Mouse (Mus musculus) lung, embryonic 14.5 days (tissue): Measurements from ENCODE around the gene Sbf2. TPM values are rescaled to one million over a fixed set of nuclear protein-coding genes. Genes with fewer than 3 reads are reported as not detected.
"Not testable (repeated sequence)": the region's sequence is repeated elsewhere in the genome, so short reads cannot be mapped to it uniquely, and the experiment has no call there.

Experiments
- ATAC-seq: fragments of 200-750 bp; cut with Nextera tagmentation; 2 replicates; pipeline ENCODE4 v1.8.0; 2017; ENCODE audit warnings: mild to moderate bottlenecking, moderate TSS enrichment, moderate library complexity; ENCODE audit not compliant: insufficient read depth
- DNase-seq: peaks from one replicate; pipeline ENCODE4 v3.0.0-alpha.2; 2015
- H3K27ac ChIP-seq: fragments of 300-500 bp; sonication (generic); 2 replicates; pipeline ENCODE4 v1.5.1; 2014; ENCODE audit warnings: low read depth, mild to moderate bottlenecking, moderate library complexity
- H3K27me3 ChIP-seq: fragments of 300-500 bp; sonication (generic); 2 replicates; pipeline ENCODE4 v1.6.1; 2014; ENCODE audit warnings: low read length, control low read depth; ENCODE audit not compliant: insufficient read depth
- H3K36me3 ChIP-seq: fragments of 300-500 bp; sonication (generic); 2 replicates; pipeline ENCODE4 v1.6.1; 2014; ENCODE audit warnings: control low read depth; ENCODE audit not compliant: insufficient read depth
- H3K4me1 ChIP-seq: fragments of 300-500 bp; sonication (generic); 2 replicates; pipeline ENCODE4 v1.6.1; 2014; ENCODE audit warnings: antibody characterized with exemption, control low read depth; ENCODE audit not compliant: insufficient read depth
- H3K4me2 ChIP-seq: fragments of 300-500 bp; sonication (generic); 2 replicates; pipeline ENCODE4 v1.6.1; 2014; ENCODE audit warnings: mild to moderate bottlenecking
- H3K4me3 ChIP-seq: fragments of 300-500 bp; sonication (generic); 2 replicates; pipeline ENCODE4 v1.5.1; 2014; ENCODE audit warnings: low read depth, low read length
- H3K9ac ChIP-seq: fragments of 300-500 bp; sonication (generic); 2 replicates; pipeline ENCODE4 v1.6.1; 2014
- H3K9me3 ChIP-seq: fragments of 300-500 bp; sonication (generic); 2 replicates; pipeline ENCODE4 v1.6.1; 2016; ENCODE audit warnings: low read depth, low read length, control low read depth
- CTCF ChIP-seq: IDR thresholded peaks from 2 replicates; pipeline ENCODE4 v1.5.1; 2016; ENCODE audit warnings: antibody characterized with exemption, low read depth
- WGBS: fragments of 180-500 bp; shearing (Covaris S2); extraction: QIAGEN DNeasy Blood & Tissue Kit; methylation state at CpG from one replicate; pipeline ENCODE4 v1.1.7; 2014; 5-methylcytosine and 5-hydroxymethylcytosine counted together
- polyA plus RNA-seq: library from polyadenylated mRNA; unstranded; fragments of >200 nt; fragmentation: Nextera tagmentation; extraction: Ambion mirVana; gene quantifications from 2 replicates; pipeline ENCODE4 v1.2.1, GENCODE M21; 2014

Gene Sbf2
- polyA plus RNA-seq, 1 experiment from 2014 or later = 45.4 TPM

GRCm38 (mm10) chr7:110605476-110605875, 9.2 kb downstream of the Sbf2 start:
- Histone ChIP-seq H3K4me2 (no peak overlapping the region), H3K27ac (no peak overlapping the region), H3K4me3 (no peak overlapping the region), H3K27me3 (no peaks in the 10 kb centered on the region), H3K9ac (no peak overlapping the region), H3K9me3 (no peaks in the 10 kb centered on the region), H3K4me1 (no peaks in the 10 kb centered on the region), H3K36me3 (no peaks in the 10 kb centered on the region)
- DNase-seq = no peak
- TF ChIP-seq CTCF = no peak
- ATAC-seq = no peak
- WGBS = 79% methylated on average over 4 of the region's 4 CpGs

DNA sequence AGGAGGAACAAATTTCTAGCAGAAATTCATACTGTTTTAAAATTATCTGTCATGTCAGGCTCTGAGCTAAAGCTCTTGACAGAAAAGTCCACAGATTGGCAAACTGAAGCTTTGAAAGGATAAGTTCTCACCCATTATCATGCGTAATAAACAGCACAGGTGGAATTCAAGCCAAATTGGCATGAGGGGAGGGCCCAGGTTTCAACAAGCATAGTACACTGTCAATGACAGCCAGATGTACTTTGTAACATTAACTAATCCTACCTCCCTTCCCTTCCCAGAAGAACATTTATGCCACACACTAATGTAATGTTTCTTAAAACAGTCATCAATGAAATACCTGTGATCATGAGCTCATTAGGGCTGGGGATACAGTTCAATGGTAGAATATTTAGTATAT, 17.6 kb downstream of the Sbf2 start:
- no peaks in the 10 kb centered on the region for H3K36me3 ChIP-seq
- no peak overlapping the region for H3K4me2 ChIP-seq
- no peak for DNase-seq
- no peak overlapping the region for H3K4me3 ChIP-seq
- H3K27ac ChIP-seq = no peak overlapping the region
- no peaks in the 10 kb centered on the region for H3K27me3 ChIP-seq
- no peaks in the 10 kb centered on the region for H3K4me1 ChIP-seq
- no peak overlapping the region for H3K9ac ChIP-seq
- TF ChIP-seq CTCF = no peak
- H3K9me3 ChIP-seq = no peaks in the 10 kb centered on the region
- no peak for ATAC-seq
- 89% methylated on average over 1 of the region's 1 CpGs for WGBS

- not testable (repeated sequence) for H3K4me2 ChIP-seq, H3K4me1 ChIP-seq, DNase-seq, H3K27me3 ChIP-seq, H3K36me3 ChIP-seq, H3K9ac ChIP-seq, H3K9me3 ChIP-seq, H3K4me3 ChIP-seq, ATAC-seq, H3K27ac ChIP-seq
- WGBS = 93% methylated on average over 3 of the region's 3 CpGs
These were observed 20.7 kb downstream of the Sbf2 start for GRCm38 (mm10) chr7:110593991-110594390.

- H3K4me1 ChIP-seq = no peaks in the 10 kb centered on the region
- H3K9me3 ChIP-seq = no peaks in the 10 kb centered on the region
- H3K27me3 ChIP-seq = no peaks in the 10 kb centered on the region
- no peak overlapping the region for H3K4me2 ChIP-seq
- H3K36me3 ChIP-seq = no peaks in the 10 kb centered on the region
- H3K4me3 ChIP-seq = no peak overlapping the region
- TF ChIP-seq CTCF = no peak
- no peak overlapping the region for H3K27ac ChIP-seq
- 96% methylated on average over 1 of the region's 1 CpGs for WGBS
- ATAC-seq (no peak), DNase-seq (no peak)
- H3K9ac ChIP-seq = no peak overlapping the region
These were observed 27.0 kb downstream of the Sbf2 start for GRCm38 (mm10) chr7:110587721-110588120.

DNA sequence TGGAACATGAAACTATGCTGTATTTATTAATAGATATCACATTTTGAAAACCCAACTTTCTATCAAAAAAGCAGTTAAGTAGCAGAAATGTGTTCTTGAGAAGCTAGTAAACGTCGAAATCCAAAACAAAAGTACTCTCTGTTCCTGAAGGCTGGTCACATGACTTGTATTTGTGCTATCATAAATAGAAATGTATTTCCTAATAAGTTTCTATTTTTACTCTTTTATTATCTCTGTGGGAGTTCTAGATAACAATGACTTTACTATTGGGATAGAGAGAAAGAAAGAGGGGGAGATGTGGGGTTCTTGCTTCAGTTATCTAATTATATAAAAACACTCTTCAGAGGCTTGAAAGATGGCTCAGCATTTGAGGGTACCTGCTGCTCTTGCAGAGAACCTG, 29.5 kb downstream of the Sbf2 start:
- WGBS = 77% methylated on average over 2 of the region's 2 CpGs
- H3K9ac ChIP-seq = no peak overlapping the region
- H3K4me1 ChIP-seq = no peaks in the 10 kb centered on the region
- H3K4me3 ChIP-seq = no peak overlapping the region
- no peaks in the 10 kb centered on the region for H3K36me3 ChIP-seq
- no peaks in the 10 kb centered on the region for H3K27me3 ChIP-seq
- ATAC-seq = no peak
- no peak overlapping the region for H3K27ac ChIP-seq
- no peak for TF ChIP-seq CTCF
- DNase-seq = no peak
- no peak overlapping the region for H3K4me2 ChIP-seq
- H3K9me3 ChIP-seq = no peaks in the 10 kb centered on the region

DNA sequence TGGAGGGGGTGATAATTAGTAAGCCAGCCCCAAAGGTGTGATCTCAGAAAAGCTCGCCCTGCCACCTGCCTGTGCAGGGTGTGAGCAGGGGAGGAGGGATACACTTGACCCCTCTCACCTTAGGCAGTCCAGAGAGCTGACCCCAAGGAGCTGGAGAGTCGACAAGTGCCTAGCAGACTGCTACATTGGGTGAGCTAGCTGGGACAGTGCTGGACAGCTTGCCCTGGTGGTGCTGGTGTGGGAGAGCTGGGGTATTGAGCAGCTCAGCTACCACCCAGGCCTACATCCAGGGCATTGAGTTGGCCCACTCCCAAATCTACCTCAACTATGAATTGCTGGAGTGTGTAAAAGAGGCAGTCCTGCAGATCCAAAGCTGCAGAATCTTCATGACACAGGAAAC, 30.6 kb downstream of the Sbf2 start:
- Histone ChIP-seq H3K4me1 (no peaks in the 10 kb centered on the region), H3K9ac (no peak overlapping the region), H3K4me3 (no peak overlapping the region), H3K27ac (no peak overlapping the region), H3K36me3 (no peaks in the 10 kb centered on the region), H3K4me2 (no peak overlapping the region), H3K27me3 (no peaks in the 10 kb centered on the region), H3K9me3 (no peaks in the 10 kb centered on the region)
- no peak for ATAC-seq
- DNase-seq = no peak
- TF ChIP-seq CTCF = no peak
- WGBS = 58% methylated on average over 2 of the region's 2 CpGs

- Histone ChIP-seq H3K36me3 (no peaks in the 10 kb centered on the region), H3K4me3 (no peak overlapping the region), H3K9ac (no peak overlapping the region), H3K27ac (no peak overlapping the region), H3K27me3 (no peaks in the 10 kb centered on the region), H3K4me1 (no peaks in the 10 kb centered on the region), H3K4me2 (no peak overlapping the region), H3K9me3 (no peaks in the 10 kb centered on the region)
- 93% methylated on average over 3 of the region's 3 CpGs for WGBS
- TF ChIP-seq CTCF = no peak
- ATAC-seq = no peak
- no peak for DNase-seq
These were observed 31.0 kb downstream of the Sbf2 start for GRCm38 (mm10) chr7:110583705-110584104.
